17 mouse cellular contexts compared by ENCODE assay signal in the genomic region with DNA sequence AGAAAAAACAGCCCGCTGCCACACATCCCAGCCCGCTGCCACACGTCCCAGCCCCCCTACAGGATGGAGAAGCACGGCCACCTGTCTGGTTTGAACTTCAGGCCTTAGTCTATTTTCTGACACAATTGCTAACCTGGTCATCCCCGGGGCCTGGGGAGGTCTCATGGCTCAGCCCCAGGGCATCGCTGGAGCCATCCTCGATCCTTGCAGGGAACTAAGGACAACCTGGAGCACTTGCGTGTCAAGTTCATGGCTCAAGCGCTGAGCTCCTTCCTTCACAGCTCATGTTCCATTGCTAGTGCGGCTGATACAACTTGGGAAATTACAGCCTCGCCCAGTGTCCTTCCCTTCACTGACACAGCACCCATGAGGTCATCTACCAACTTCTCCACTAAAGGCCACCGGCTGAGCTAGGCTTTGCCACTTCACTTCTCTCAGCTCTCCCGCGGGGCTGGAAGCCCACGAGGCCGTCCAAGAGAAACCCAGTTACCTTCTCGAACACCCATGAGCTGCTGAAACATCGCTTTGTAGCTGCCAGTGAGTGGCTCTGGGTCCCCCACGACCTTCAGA. TPM values are rescaled to one million over a fixed set of nuclear protein-coding genes. Genes with fewer than 3 reads are reported as not detected.
A peak's percentile ranks its signal among the peaks of the same experiment; 100 is the strongest.
DNase-seq lines count a peak whose midpoint lies in the region; ATAC-seq lines count a peak whose summit lies in the region.
"Had no signal": no experiment of that assay in that cellular context is flagged by ENCODE, and none has a peak within 500 bp of the region (broad histone marks: within the 10 kb centered on the region; RNA-seq: fewer than 3 reads in every experiment).

No protein-coding gene starts in this region.

- no peak overlapping the region for H3K4me3 ChIP-seq in heart, embryonic 14.5 days (ENCODE audit: control insufficient read depth in 1 of 2, insufficient read depth in 1 of 2, low read depth in 1 of 2, low read length in 2 of 2)
- H3K4me3 ChIP-seq in brown adipose tissue, adult 24 weeks (ENCODE audit: insufficient read depth, low read depth, low read length), result no peak overlapping the region; the same call in 1 of the 2 replicates
- H3K4me3 ChIP-seq in limb, embryonic 10.5 days, result no peak overlapping the region
- H3K4me3 ChIP-seq: neural tube, embryonic 15.5 days had no signal

- 53% methylated on average over 19 of the region's 19 CpGs for WGBS in heart, embryonic 14.5 days
- 94% methylated on average over 19 of the region's 19 CpGs for WGBS in limb, embryonic 10.5 days

- no peak for ATAC-seq in heart, embryonic 14.5 days (ENCODE audit: insufficient number of reproducible peaks, insufficient read depth, low FRiP score, low read depth)
- ATAC-seq: forebrain, embryonic 16.5 days; midbrain, embryonic 16.5 days had no signal

- intact Hi-C loops in heart, postnatal 14 days (cut with DNase I), result no loop called here

- DNase-seq in heart, postnatal 14 days, result no peak
- DNase-seq in adrenal gland, postnatal 14 days, result peak; percentile 60
- no peak for DNase-seq in limb, embryonic 10.5 days (ENCODE audit: low spot score)
- DNase-seq in frontal cortex, adult 2 months (ENCODE audit: extremely low spot score in 1 of 2, low spot score in 1 of 2), result no peak
- DNase-seq in layer of hippocampus, adult 9-10 months (ENCODE audit: low spot score), result no peak
- DNase-seq: cerebellum, adult 9-10 months; right cerebral cortex, adult 18-20 months; thymus, postnatal 4 days had no signal

- peaks cover 39 to 45% of the 10 kb centered on the region in 2 experiments for H3K4me1 ChIP-seq in heart, embryonic 14.5 days (ENCODE audit: control insufficient read depth in 2 of 2, insufficient read depth in 2 of 2, low read length in 2 of 2)
- peaks cover 36% of the 10 kb centered on the region for H3K4me1 ChIP-seq in brown adipose tissue, adult 24 weeks (ENCODE audit: control insufficient read depth, insufficient read depth, insufficient read length, low read length)
- H3K4me1 ChIP-seq in limb, embryonic 10.5 days, result peaks cover 18% of the 10 kb centered on the region

- H3K9ac ChIP-seq in heart, embryonic 14.5 days (ENCODE audit: low read length), result peak overlapping the region; percentile 58; the same call in 1 of the 2 replicates

- H3K36me3 ChIP-seq in heart, embryonic 14.5 days (ENCODE audit: control insufficient read depth, insufficient read depth, low read length), result peaks cover 47% of the 10 kb centered on the region
- H3K36me3 ChIP-seq in limb, embryonic 10.5 days, result peaks cover 97% of the 10 kb centered on the region

- no peaks in the 10 kb centered on the region for H3K27me3 ChIP-seq in heart, embryonic 14.5 days (ENCODE audit: control insufficient read depth, insufficient read depth, low read length)
- H3K27me3 ChIP-seq in limb, embryonic 10.5 days (ENCODE audit: low read depth, poor library complexity, severe bottlenecking), result no peaks in the 10 kb centered on the region
- H3K27me3 ChIP-seq: neural tube, embryonic 15.5 days had no signal

- H3K4me2 ChIP-seq in heart, embryonic 14.5 days (ENCODE audit: low read length), result no peak overlapping the region; the same call in 1 of the 2 replicates
- H3K4me2 ChIP-seq: neural tube, embryonic 15.5 days had no signal

- peak overlapping the region in 1 of 2 experiments; percentile 93; a peak in 3 of 4 replicates for H3K27ac ChIP-seq in heart, embryonic 14.5 days (replicated peaks in 1 of 2; ENCODE audit: control insufficient read depth in 1 of 2, insufficient read depth in 1 of 2, low read depth in 2 of 2, low read length in 2 of 2)
- H3K27ac ChIP-seq in brown adipose tissue, adult 24 weeks (replicated peaks; ENCODE audit: low read depth, low read length), result peak overlapping the region; percentile 97
- H3K27ac ChIP-seq in limb, embryonic 10.5 days, result 0 out of 2 replicates have a peak overlapping the region, but pooled peaks have one; percentile 53
- H3K27ac ChIP-seq: neural tube, embryonic 15.5 days had no signal

- H3K9me3 ChIP-seq in heart, embryonic 14.5 days (ENCODE audit: control insufficient read depth, low read length), result no peaks in the 10 kb centered on the region
- H3K9me3 ChIP-seq in limb, embryonic 10.5 days (replicated peaks), result no peaks in the 10 kb centered on the region
- H3K9me3 ChIP-seq: neural tube, embryonic 15.5 days had no signal

RNA-seq across cellular contexts. Expression of gene Pola2, which starts 10.7 kb away (rescaled TPM):
- polyA plus RNA-seq in heart, embryonic 14.5 days (2014; fragmentation: Nextera tagmentation; extraction: Ambion mirVana), result 42.7 and 45.1 TPM in 2 replicates
- total RNA-seq in heart, postnatal 14 days (2021), result 10 to 100 TPM; 12.3 to 14.2 TPM
- 24.6 and 28.4 TPM in 2 replicates for total RNA-seq in adrenal gland, postnatal 14 days (2021)
- polyA plus RNA-seq in brown adipose tissue, adult 24 weeks (2012; ENCODE audit: insufficient read depth, insufficient read length, missing spikeins), result 6.5 and 7.0 TPM in 2 replicates
- polyA plus RNA-seq in limb, embryonic 10.5 days (2016; fragmentation: Nextera tagmentation; extraction: Ambion mirVana), result 125 and 130 TPM in 2 replicates
- polyA plus RNA-seq in frontal cortex, adult 2 months (2012; rRNA removed), result 14.2 and 14.3 TPM in 2 replicates

RNA-seq across cellular contexts. Expression of gene Cdc42ep2, which starts 28.7 kb away (rescaled TPM):
- polyA plus RNA-seq in heart, embryonic 14.5 days (2014; fragmentation: Nextera tagmentation; extraction: Ambion mirVana), result 9.1 and 9.7 TPM in 2 replicates
- 10 to 100 TPM in 1 of 2 experiments, 1 to 10 TPM in 1; 9.9 to 12.0 TPM for total RNA-seq in heart, postnatal 14 days (2021)
- 9.6 and 9.7 TPM in 2 replicates for total RNA-seq in adrenal gland, postnatal 14 days (2021)
- 4.0 and 5.4 TPM in 2 replicates for polyA plus RNA-seq in brown adipose tissue, adult 24 weeks (2012; ENCODE audit: insufficient read depth, insufficient read length, missing spikeins)
- 1.3 and 1.7 TPM in 2 replicates for polyA plus RNA-seq in limb, embryonic 10.5 days (2016; fragmentation: Nextera tagmentation; extraction: Ambion mirVana)
- 7.7 and 9.1 TPM in 2 replicates for polyA plus RNA-seq in frontal cortex, adult 2 months (2012; rRNA removed)

RNA-seq across cellular contexts. Expression of gene Slc22a20, which starts 32.7 kb away (rescaled TPM):
- not detected in 2 replicates for polyA plus RNA-seq in heart, embryonic 14.5 days (2014; fragmentation: Nextera tagmentation; extraction: Ambion mirVana)
- total RNA-seq in heart, postnatal 14 days (2021), result not detected
- total RNA-seq in adrenal gland, postnatal 14 days (2021), result not detected in 2 replicates
- polyA plus RNA-seq in brown adipose tissue, adult 24 weeks (2012; ENCODE audit: insufficient read depth, insufficient read length, missing spikeins), result not detected in 2 replicates
- polyA plus RNA-seq in limb, embryonic 10.5 days (2016; fragmentation: Nextera tagmentation; extraction: Ambion mirVana), result not detected in 2 replicates
- polyA plus RNA-seq in frontal cortex, adult 2 months (2012; rRNA removed), result 0.42 TPM in 1 of 2 replicates, not detected in the other
- total RNA-seq: gastrocnemius, postnatal 4 days; layer of hippocampus, postnatal 14 days had no signal
- polyA plus RNA-seq: forebrain, embryonic 16.5 days; intestine, embryonic 14.5 days; limb, embryonic 14.5 days; midbrain, embryonic 16.5 days; neural tube, embryonic 15.5 days had no signal

RNA-seq across cellular contexts. Expression of gene Dpf2, which starts 40.5 kb away (rescaled TPM):
- 85.8 and 86.9 TPM in 2 replicates for polyA plus RNA-seq in heart, embryonic 14.5 days (2014; fragmentation: Nextera tagmentation; extraction: Ambion mirVana)
- 100 to 1,000 TPM; 101 TPM for total RNA-seq in heart, postnatal 14 days (2021)
- 118 and 119 TPM in 2 replicates for total RNA-seq in adrenal gland, postnatal 14 days (2021)
- 22.6 and 36.6 TPM in 2 replicates for polyA plus RNA-seq in brown adipose tissue, adult 24 weeks (2012; ENCODE audit: insufficient read depth, insufficient read length, missing spikeins)
- 223 and 240 TPM in 2 replicates for polyA plus RNA-seq in limb, embryonic 10.5 days (2016; fragmentation: Nextera tagmentation; extraction: Ambion mirVana)
- 106 and 118 TPM in 2 replicates for polyA plus RNA-seq in frontal cortex, adult 2 months (2012; rRNA removed)

RNA-seq across cellular contexts. Expression of gene Tigd3, which starts 59.3 kb away (rescaled TPM):
- 1.1 and 1.8 TPM in 2 replicates for polyA plus RNA-seq in heart, embryonic 14.5 days (2014; fragmentation: Nextera tagmentation; extraction: Ambion mirVana)
- under 1 TPM; 0.79 to 0.93 TPM for total RNA-seq in heart, postnatal 14 days (2021)
- 1.4 and 1.7 TPM in 2 replicates for total RNA-seq in adrenal gland, postnatal 14 days (2021)
- not detected in 2 replicates for polyA plus RNA-seq in brown adipose tissue, adult 24 weeks (2012; ENCODE audit: insufficient read depth, insufficient read length, missing spikeins)
- polyA plus RNA-seq in limb, embryonic 10.5 days (2016; fragmentation: Nextera tagmentation; extraction: Ambion mirVana), result 5.2 and 5.9 TPM in 2 replicates
- polyA plus RNA-seq in frontal cortex, adult 2 months (2012; rRNA removed), result 4.6 and 4.9 TPM in 2 replicates
